Mouse (Mus musculus) ES-Bruce4 (cell line): Measurements from ENCODE around the gene Tmsb15b2.

Source experiments
- CTCF ChIP-seq: IDR thresholded peaks from one replicate; pipeline ENCODE4 v1.8.1; 2011; ENCODE audit warnings: low read depth, low read length
- EP300 ChIP-seq: IDR thresholded peaks from 2 replicates; pipeline ENCODE4 v1.6.1; 2011; ENCODE audit warnings: low read depth, low read length; ENCODE audit not compliant: insufficient read depth

DNA sequence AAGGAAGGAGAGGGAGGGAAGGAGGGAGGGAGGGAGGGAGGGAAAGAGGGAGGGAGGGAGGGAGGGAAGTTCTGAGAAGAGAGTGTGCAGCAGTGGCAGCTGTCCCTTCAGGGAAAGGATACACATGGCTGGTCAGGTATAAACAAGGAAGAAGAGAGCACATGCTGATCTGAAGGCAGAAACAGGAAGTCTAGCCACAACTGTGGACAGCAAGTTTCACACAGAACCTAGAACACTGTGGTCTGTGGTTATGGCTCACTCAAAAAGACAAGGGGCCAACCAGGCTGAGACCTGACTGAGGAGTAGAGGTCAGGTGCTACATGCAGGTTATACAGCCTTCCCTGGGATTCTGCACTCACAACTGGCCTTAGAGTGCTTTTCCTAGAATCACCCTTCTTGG, 10.7 kb upstream of the Tmsb15b2 start:
- TF ChIP-seq CTCF (no peak), EP300 (no peak)
